9 mouse cellular contexts compared by ENCODE assay signal in genomic region chr17:84190885-84191284, GRCm38 (mm10). TPM values are rescaled to one million over a fixed set of nuclear protein-coding genes. Genes with fewer than 3 reads are reported as not detected.
A peak's percentile ranks its signal among the peaks of the same experiment; 100 is the strongest.
DNase-seq lines count a peak whose midpoint lies in the region; ATAC-seq and TF ChIP-seq lines count a peak whose summit lies in the region.
"Had no signal": no experiment of that assay in that cellular context is flagged by ENCODE, and none has a peak within 500 bp of the region (broad histone marks: within the 10 kb centered on the region; RNA-seq: fewer than 3 reads in every experiment).

No protein-coding gene starts in this region.

- no peaks in the 10 kb centered on the region for H3K9me3 ChIP-seq in ES-Bruce4 (replicated peaks; ENCODE audit: control insufficient read depth, insufficient read depth, low read length, poor library complexity, severe bottlenecking)
- H3K9me3 ChIP-seq: liver, embryonic 15.5 days had no signal

- peaks cover 3% of the 10 kb centered on the region for H3K4me1 ChIP-seq in ES-Bruce4 (ENCODE audit: control insufficient read depth, insufficient read depth, low read length)

- no peaks in the 10 kb centered on the region for H3K27me3 ChIP-seq in ES-Bruce4 (ENCODE audit: control insufficient read depth, insufficient read depth, low read length, poor library complexity, severe bottlenecking)
- H3K27me3 ChIP-seq: liver, embryonic 15.5 days had no signal

- no peak for ATAC-seq in cerebellum, adult (ENCODE audit: insufficient number of reproducible peaks, low FRiP score, low TSS enrichment)

- TF ChIP-seq CTCF in ES-Bruce4 (IDR thresholded peaks at IDR 0.05; ENCODE audit: low read depth, low read length), result peak; percentile 83

- H3K36me3 ChIP-seq in ES-Bruce4 (ENCODE audit: control insufficient read depth, insufficient read depth, low read length, poor library complexity, severe bottlenecking), result peaks cover 5% of the 10 kb centered on the region; the same call in 1 of the 2 replicates

- no peak for TF ChIP-seq POLR2A in ES-Bruce4 (IDR thresholded peaks at IDR 0.05; ENCODE audit: insufficient read depth, low read length)

- H3K4me3 ChIP-seq in ES-Bruce4 (ENCODE audit: low read depth, low read length), result no peak overlapping the region
- H3K4me3 ChIP-seq: liver, embryonic 15.5 days had no signal

- peak; percentile 52 for DNase-seq in cerebellum, adult 11 months
- peak; percentile 28 for DNase-seq in cerebellum, adult 11-12 months
- DNase-seq in gastrocnemius, adult 8-10 months (ENCODE audit: low spot score in 2 of 2), result peak; percentile 68 to 71
- peak; percentile 52 to 87 for DNase-seq in layer of hippocampus, adult 18-20 months (ENCODE audit: low spot score in 2 of 2)
- peak; percentile 94 for DNase-seq in lung, postnatal 36 days
- DNase-seq in spleen, postnatal 10 days (ENCODE audit: low spot score in 2 of 2), result peak; percentile 89 to 94

- H3K27ac ChIP-seq in ES-Bruce4 (ENCODE audit: insufficient read depth, low read length), result no peak overlapping the region
- H3K27ac ChIP-seq: liver, embryonic 15.5 days had no signal

- TF ChIP-seq EP300 in ES-Bruce4 (IDR thresholded peaks at IDR 0.05; ENCODE audit: insufficient read depth, low read depth, low read length), result no peak

- H3K9ac ChIP-seq in ES-Bruce4 (ENCODE audit: low read depth, poor library complexity, severe bottlenecking), result no peak overlapping the region
- H3K9ac ChIP-seq: liver, embryonic 15.5 days had no signal

RNA-seq across cellular contexts. Expression of gene Zfp36l2, which starts 3.1 kb away (rescaled TPM):
- 38.2 and 38.4 TPM in 2 replicates for polyA plus RNA-seq in ES-Bruce4 (2011; ENCODE audit: insufficient read depth, insufficient read length, low read depth, missing spikeins)
- 10 to 100 TPM in 1 of 4 experiments, 1 to 10 TPM in 3; 5.1 to 10.3 (median 7.5) TPM for total RNA-seq in gastrocnemius, adult 8-10 months (2022)
- 10 to 100 TPM; 22.0 to 32.5 TPM for total RNA-seq in layer of hippocampus, adult 18-20 months (2021)

Comparison
In these comparisons a context has a peak if more than half of its experiments do, and no peak if none do; other contexts are left out.
1. DNase-seq: peak in every context shown above with its lines; median percentile 94 in lung, postnatal 36 days; 92 in spleen, postnatal 10 days; 70 in gastrocnemius, adult 8-10 months; 70 in layer of hippocampus, adult 18-20 months; 52 in cerebellum, adult 11 months; 28 in cerebellum, adult 11-12 months.